Mouse (Mus musculus) liver, adult 2 months (tissue): ENCODE data around the gene Grb2.

Experiments used
- CTCF ChIP-seq: fragments of 200-500 bp; IDR thresholded peaks from 2 replicates; pipeline ENCODE4 v1.5.1; 2011; ENCODE audit warnings: low read depth, low read length, control low read depth
- POLR2A ChIP-seq: fragments of 200-500 bp; IDR thresholded peaks from 2 replicates; pipeline ENCODE4 v1.6.1; 2011; ENCODE audit warnings: low read length, control low read depth; ENCODE audit not compliant: insufficient read depth; ENCODE audit errors: extremely low read depth

DNA sequence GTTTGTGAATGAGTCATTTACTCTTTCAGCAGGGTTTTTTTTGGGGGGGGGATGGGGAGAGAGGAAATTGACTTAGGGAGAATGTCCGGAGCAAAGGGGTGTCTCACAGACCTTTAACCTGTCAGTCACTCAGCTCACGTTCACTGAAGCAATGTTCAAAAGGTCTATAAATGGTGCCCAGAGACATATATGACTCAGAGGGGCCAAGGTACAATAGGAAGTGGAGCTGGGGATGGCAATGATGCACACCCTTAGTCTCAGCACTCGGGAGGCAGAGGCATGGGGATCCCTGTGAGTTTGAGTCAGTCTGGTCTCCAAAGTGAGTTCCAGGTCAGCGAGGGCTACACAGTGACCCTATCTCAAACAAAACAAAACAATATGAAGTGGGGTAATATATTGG lies 45.1 kb upstream of the Grb2 start:
- TF ChIP-seq CTCF: no peak
- TF ChIP-seq POLR2A: no peak
